Mouse (Mus musculus) layer of hippocampus, adult 18-20 months (tissue): ENCODE measurements around the gene Svs3b. TPM values are rescaled to one million over a fixed set of nuclear protein-coding genes. Genes with fewer than 3 reads are reported as not detected.
"Not testable (repeated sequence)": the region's sequence is repeated elsewhere in the genome, so short reads cannot be mapped to it uniquely, and the experiment has no call there.

Experiments
- DNase-seq, 2 experiments: peaks; one replicate each; pipeline ENCODE4 v3.0.0; 2022; ENCODE audit warnings: low spot score in 2 of 2
- long read RNA-seq: library from polyadenylated mRNA; stranded (forward); transcript quantifications from one replicate; pipeline ENCODE4 v2.0.0, GENCODE M21; 2021
- total RNA-seq, 2 experiments: library from RNA; stranded (reverse); gene quantifications; 2 replicates each; pipeline ENCODE4 v1.2.3; 2021

Gene Svs3b
- total RNA-seq = not detected
- long read RNA-seq = 0 reads

DNA sequence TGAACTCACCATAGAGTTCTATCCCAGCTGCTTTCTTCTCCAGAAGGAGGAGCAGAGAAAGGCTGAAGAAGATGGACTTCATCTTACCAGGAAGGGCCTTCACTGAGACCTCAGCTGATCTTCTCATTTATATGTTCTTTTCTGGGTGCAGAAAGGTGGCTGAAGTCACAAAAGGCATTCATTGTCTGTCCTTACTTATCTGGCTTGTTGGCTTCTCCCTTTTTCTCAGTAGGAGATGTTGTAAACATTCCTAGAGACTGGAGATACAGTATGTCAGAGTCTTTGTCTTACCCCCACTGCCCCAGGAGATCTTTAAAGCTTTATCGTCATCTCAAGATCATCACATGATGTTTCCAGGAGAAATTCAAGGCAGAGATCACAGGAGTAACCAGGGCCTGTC, at the start of gene Svs3b:
Gene Svs3b (minus strand): TSS at position 101 of the 400 bp plus-strand sequence.
- DNase-seq = not testable (repeated sequence)

- DNase-seq = not testable (repeated sequence)
These were observed 32.5 kb upstream of the Svs3b start, which contains the start of gene Svs3a for GRCm38 (mm10) chr2:164288968-164289367. Gene Svs3a, plus strand, starts transcription at chr2:164289268.

DNA sequence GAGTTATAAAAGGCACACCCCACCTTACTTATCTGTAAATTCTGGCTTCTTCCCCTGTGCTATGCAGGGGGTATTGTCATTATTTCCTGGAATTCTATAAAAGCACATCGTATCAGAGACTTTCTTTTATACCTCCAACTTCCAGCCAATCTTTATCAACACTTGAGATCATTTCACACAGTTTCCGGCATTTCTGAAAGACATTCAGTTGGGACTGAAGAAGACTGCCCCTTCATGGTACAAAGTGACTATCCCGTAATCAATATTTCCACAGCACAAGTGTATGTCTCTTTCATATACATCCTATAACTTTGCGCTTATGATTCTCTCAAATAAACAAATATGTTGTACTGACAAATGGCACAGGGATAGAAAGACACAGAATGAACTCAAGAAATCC, 21.9 kb upstream of the Svs3b start, which contains the start of gene Svs4:
Gene Svs4 (minus strand): TSS at position 101 of the 400 bp plus-strand sequence.
- no peak for DNase-seq

- no peak for DNase-seq
These were observed 18.1 kb downstream of the Svs3b start, which contains the start of gene Svs2 for GRCm38 (mm10) chr2:164238366-164238765. Gene Svs2, minus strand, starts transcription at chr2:164238466.

DNA sequence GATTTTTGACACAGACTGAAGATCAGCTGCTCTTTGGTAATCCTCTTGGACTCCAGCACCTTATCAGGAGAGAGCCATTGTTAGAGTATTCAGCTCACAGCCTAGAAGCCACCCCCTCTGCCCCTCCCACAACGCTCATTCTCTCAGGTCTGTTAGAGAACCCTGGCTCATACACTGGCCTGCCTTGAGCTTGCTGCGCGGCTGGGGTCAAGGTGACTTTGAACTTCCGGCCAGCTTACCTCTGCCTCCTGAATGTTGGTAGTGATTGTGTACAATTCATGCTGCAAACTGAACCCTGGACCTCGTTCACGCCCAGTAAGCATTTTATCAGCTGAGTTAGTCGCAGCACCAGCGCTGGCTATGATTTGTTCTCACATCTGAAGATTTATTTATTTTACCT, 23.8 kb downstream of the Svs3b start:
- no peak for DNase-seq

DNA sequence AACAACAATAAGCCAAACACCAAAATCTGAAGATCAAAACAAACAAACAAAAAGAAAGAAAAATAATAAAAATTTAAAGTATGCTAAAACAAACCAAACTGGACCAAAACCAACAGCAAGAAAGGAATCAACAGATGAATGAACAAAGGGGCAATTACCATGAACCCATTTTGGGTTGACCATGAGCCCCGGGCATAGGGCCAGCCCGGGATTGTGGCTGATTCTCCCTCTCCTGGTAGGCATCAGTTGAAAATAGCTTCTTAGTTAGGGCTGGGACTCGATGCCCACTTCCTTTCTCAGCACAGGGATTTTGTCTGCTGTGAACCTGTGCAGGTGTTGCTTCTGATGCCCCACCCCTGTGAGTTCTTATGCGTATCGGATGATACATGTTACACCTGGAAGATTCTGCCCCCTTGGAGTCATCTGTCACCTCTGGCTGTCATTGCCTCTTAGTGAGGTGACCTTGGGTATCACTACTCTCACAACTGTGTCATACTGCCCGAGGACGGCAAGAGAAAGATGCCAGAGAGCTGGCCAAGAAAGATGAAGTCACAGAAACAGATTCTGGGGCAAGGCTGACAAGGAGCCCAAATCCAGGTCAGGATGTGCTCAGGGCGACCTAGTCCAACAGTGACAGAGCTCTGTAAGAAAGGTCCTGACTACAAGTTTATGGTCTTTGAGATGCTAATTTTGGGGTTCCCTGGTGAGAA, 27.9 kb downstream of the Svs3b start:
- DNase-seq = no peak

DNA sequence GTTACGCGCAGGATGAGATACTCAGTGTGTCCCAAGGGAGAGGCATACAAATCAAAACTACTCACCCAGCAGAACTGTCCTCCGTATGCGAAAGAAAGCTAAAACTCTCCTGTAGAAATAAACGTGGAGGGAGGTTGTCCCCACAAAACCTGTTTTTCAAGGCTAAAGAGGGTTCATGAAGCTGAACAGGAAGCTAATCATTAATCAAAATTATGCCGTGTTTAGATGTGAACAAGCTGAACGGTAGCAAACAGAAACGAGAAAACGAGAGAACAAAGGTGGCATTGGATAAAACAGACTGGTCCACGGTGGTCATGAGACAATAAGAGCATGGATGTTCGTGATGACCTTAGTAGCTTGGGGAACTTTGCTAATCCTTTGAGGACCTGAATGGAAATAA, 34.9 kb downstream of the Svs3b start, which contains the start of gene Wfdc15b:
Gene Wfdc15b (minus strand): TSS at position 139 of the 400 bp plus-strand sequence.
- no peak for DNase-seq

DNA sequence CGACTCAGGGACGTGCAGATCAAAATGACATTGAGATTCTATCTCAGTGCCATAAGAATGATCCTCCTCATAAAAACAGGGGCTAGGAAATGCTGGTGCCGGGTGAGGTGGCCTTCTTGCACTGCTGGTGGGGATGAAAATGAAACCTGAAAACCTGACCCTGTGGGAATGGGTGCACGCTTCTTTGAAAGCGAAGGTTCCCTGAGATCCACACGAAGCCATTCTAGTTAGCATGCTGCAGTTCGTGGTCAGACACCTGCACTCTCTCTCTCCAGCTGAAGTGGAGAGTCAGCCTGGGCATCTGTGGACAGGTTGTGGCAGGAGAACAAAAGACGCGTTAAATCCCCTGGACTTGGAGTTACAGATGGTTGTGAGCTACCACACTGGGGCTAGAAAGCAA, 37.1 kb downstream of the Svs3b start:
- no peak for DNase-seq

DNA sequence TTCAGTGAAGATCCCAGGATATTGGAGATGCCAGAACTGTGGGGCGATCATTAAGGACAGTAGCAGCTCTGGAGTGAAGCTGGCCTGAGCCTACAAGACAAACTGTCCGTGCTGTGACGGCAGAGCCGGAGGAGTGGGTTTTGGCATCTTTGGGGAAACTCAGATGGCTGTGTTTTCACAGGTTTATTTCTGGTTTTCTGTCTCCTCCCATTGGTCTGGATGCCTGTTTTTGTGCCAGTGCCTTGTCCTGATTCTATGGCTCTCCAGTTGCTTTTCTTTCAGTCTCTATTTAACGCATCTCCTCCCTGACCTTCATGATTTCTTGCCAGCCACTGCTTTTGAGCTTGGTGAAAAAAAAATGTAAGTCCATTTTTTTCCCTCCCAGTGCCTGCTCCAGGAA, 43.7 kb downstream of the Svs3b start:
- DNase-seq = no peak

DNA sequence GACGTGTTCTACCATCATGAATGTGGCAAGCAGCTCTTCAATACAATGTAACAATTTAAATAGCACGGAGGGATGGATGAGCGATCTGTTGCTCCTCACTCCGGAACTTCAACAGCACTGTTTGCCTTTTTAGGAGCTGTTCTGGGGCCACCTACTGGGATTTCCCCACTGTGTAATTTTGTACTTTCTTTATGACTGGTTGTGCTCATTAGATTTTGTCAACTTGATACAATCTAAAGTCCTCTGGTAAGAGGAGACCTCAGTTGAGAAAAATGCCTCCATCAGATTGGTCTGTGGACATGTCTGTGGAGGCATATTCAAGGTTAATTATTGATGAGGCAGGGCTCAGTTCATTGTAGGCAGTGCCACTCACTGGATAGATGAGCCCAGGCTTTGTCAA, 45.5 kb downstream of the Svs3b start:
- no peak for DNase-seq

GRCm38 (mm10) chr2:164206676-164207075, 49.8 kb downstream of the Svs3b start:
- DNase-seq = no peak

DNA sequence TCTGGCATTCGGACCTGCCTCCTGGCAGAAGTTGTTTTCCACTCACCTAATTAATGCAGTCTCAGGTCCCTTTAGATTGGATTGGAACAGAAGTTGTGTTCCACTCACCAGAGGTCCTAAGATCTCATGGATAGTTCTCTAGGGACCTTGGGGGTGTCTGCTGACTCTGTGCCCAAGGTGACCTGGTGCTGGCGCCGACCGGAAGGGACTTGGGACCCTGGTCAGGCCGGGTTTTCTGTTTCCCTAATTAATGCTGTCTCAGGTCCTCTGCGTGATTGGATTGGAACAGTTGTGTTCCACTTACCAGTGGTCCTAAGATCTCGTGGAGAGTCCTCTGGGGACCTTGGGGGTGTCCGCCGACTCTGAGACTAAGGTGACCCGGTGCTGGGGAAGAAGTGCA, 50.4 kb downstream of the Svs3b start:
- not testable (repeated sequence) for DNase-seq

Other genes starting within 250 kb of the Svs3b start
- gene Pabpc1l, start 231.2 kb downstream of the Svs3b start, total RNA-seq = under 1 TPM; 0.36 to 0.37 TPM
- gene Stk4, start 186.3 kb downstream of the Svs3b start, total RNA-seq = 10 to 100 TPM; 44.7 to 47.0 TPM
- gene Tomm34, start 185.5 kb downstream of the Svs3b start, total RNA-seq = 100 to 1,000 TPM; 118 to 122 TPM
- gene Kcns1, start 85.5 kb downstream of the Svs3b start, total RNA-seq = 1 to 10 TPM; 5.1 TPM
- gene Wfdc5, start 73.9 kb downstream of the Svs3b start, total RNA-seq = not detected
- gene Wfdc12, start 66.0 kb downstream of the Svs3b start, total RNA-seq = not detected
- gene Wfdc15a, start 56.5 kb downstream of the Svs3b start, total RNA-seq = not detected
- not detected for gene Wfdc15b, start 35.0 kb downstream of the Svs3b start, total RNA-seq
- not detected for gene Svs2, start 18.2 kb downstream of the Svs3b start, total RNA-seq
- not detected for gene Svs4, start 21.8 kb upstream of the Svs3b start, total RNA-seq
- not detected for gene Svs3a, start 32.6 kb upstream of the Svs3b start, total RNA-seq
- not detected for gene Svs6, start 60.1 kb upstream of the Svs3b start, total RNA-seq
- not detected for gene Svs5, start 76.1 kb upstream of the Svs3b start, total RNA-seq
- under 1 TPM; 0.61 to 0.77 TPM for gene Slpi, start 132.5 kb upstream of the Svs3b start, total RNA-seq
- under 1 TPM; 0.38 to 0.42 TPM for gene Rbpjl, start 146.5 kb upstream of the Svs3b start, total RNA-seq
- 10 to 100 TPM; 11.0 to 11.2 TPM for gene Matn4, start 148.5 kb upstream of the Svs3b start, total RNA-seq
- gene Sdc4, start 187.2 kb upstream of the Svs3b start, total RNA-seq = 100 to 1,000 TPM; 122 to 140 TPM
- 10 to 100 TPM; 37.9 to 39.9 TPM for gene Sys1, start 200.3 kb upstream of the Svs3b start, total RNA-seq
- 1 to 10 TPM; 5.4 to 9.9 TPM for gene Gm20458, start 204.3 kb upstream of the Svs3b start, total RNA-seq
- gene Trp53tg5, start 217.1 kb upstream of the Svs3b start, total RNA-seq = not detected
- gene Dbndd2, start 229.5 kb upstream of the Svs3b start, total RNA-seq = 100 to 1,000 TPM; 118 to 138 TPM
- 10 to 100 TPM; 80.8 to 86.1 TPM for gene Pigt, start 240.9 kb upstream of the Svs3b start, total RNA-seq